Mouse (Mus musculus) intestine, postnatal 0 days (tissue): ENCODE results near the gene Olfr460. TPM values are rescaled to one million over a fixed set of nuclear protein-coding genes. Genes with fewer than 3 reads are reported as not detected.
"Not testable (repeated sequence)": the region's sequence is repeated elsewhere in the genome, so short reads cannot be mapped to it uniquely, and the experiment has no call there.

ENCODE experiments used
- ATAC-seq: fragments of 200-750 bp; cut with Nextera tagmentation; 2 replicates; pipeline ENCODE4 v1.8.0; 2017; ENCODE audit warnings: mild to moderate bottlenecking, moderate TSS enrichment, moderate library complexity
- H3K27ac ChIP-seq: fragments of 300-500 bp; sonication (generic); 2 replicates; pipeline ENCODE4 v1.5.1; 2014; ENCODE audit warnings: mild to moderate bottlenecking, low read depth, low read length, moderate library complexity
- H3K27me3 ChIP-seq: fragments of 300-500 bp; sonication (generic); replicated peaks from 2 replicates; pipeline ENCODE4 v1.6.1; 2014; ENCODE audit warnings: low read length, mixed read lengths; ENCODE audit not compliant: control insufficient read depth, insufficient read depth
- H3K36me3 ChIP-seq: fragments of 300-500 bp; sonication (generic); 2 replicates; pipeline ENCODE4 v1.6.1; 2014; ENCODE audit warnings: mild to moderate bottlenecking, moderate library complexity; ENCODE audit not compliant: control insufficient read depth, insufficient read depth
- H3K4me1 ChIP-seq: fragments of 300-500 bp; sonication (generic); replicated peaks from 2 replicates; pipeline ENCODE4 v1.6.1; 2014; ENCODE audit warnings: antibody characterized with exemption, low read length, mixed read lengths; ENCODE audit not compliant: control insufficient read depth, insufficient read depth
- H3K4me2 ChIP-seq: fragments of 300-500 bp; sonication (generic); replicated peaks from 2 replicates; pipeline ENCODE4 v1.6.1; 2014; ENCODE audit warnings: low read depth, mild to moderate bottlenecking, moderate library complexity
- H3K4me3 ChIP-seq: fragments of 300-500 bp; sonication (generic); 2 replicates; pipeline ENCODE4 v1.5.1; 2014; ENCODE audit warnings: low read depth, low read length
- H3K9ac ChIP-seq: fragments of 300-500 bp; sonication (generic); 2 replicates; pipeline ENCODE4 v1.6.1; 2014; ENCODE audit warnings: mild to moderate bottlenecking, low read depth, low read length
- H3K9me3 ChIP-seq: fragments of 300-500 bp; sonication (generic); 2 replicates; pipeline ENCODE4 v1.6.1; 2016; ENCODE audit warnings: mixed run types; ENCODE audit not compliant: control insufficient read depth
- CTCF ChIP-seq: sonication (generic); IDR thresholded peaks from 2 replicates; pipeline ENCODE4 v1.5.1; 2016; ENCODE audit warnings: low read depth, mild to moderate bottlenecking, control low read depth, antibody characterized with exemption, moderate library complexity
- WGBS: fragments of 180-500 bp; shearing (Covaris S2); extraction: QIAGEN DNeasy Blood & Tissue Kit; methylation state at CpG from one replicate; pipeline ENCODE4 v1.1.7; 2014; 5-methylcytosine and 5-hydroxymethylcytosine counted together
- polyA plus RNA-seq: library from polyadenylated mRNA; unstranded; fragments of >200 nt; fragmentation: Nextera tagmentation; extraction: Ambion mirVana; gene quantifications from 2 replicates; pipeline ENCODE4 v1.2.1, GENCODE M21; 2015

Gene Olfr460
- polyA plus RNA-seq, 1 experiment from 2014 or later, result not detected

- Histone ChIP-seq H3K4me2 (no peak overlapping the region), H3K36me3 (no peaks in the 10 kb centered on the region), H3K27ac (no peak overlapping the region), H3K9me3 (no peaks in the 10 kb centered on the region), H3K4me1 (no peaks in the 10 kb centered on the region), H3K27me3 (no peaks in the 10 kb centered on the region), H3K4me3 (no peak overlapping the region), H3K9ac (no peak overlapping the region)
- TF ChIP-seq CTCF, result no peak
- 87% methylated on average over 2 of the region's 2 CpGs for WGBS
- ATAC-seq, result no peak
Observed at GRCm38 (mm10) chr6:40588346-40588745, 19.1 kb downstream of the Olfr460 start.

GRCm38 (mm10) chr6:40594804-40595550 is 25.7 kb downstream of the Olfr460 start:
- 66% methylated on average over 3 of the region's 3 CpGs for WGBS
- H3K4me3 ChIP-seq, result no peak overlapping the region
- H3K4me1 ChIP-seq, result no peaks in the 10 kb centered on the region
- no peaks in the 10 kb centered on the region for H3K36me3 ChIP-seq
- TF ChIP-seq CTCF, result no peak
- ATAC-seq, result no peak
- no peaks in the 10 kb centered on the region for H3K27me3 ChIP-seq
- no peak overlapping the region for H3K4me2 ChIP-seq
- no peaks in the 10 kb centered on the region for H3K9me3 ChIP-seq
- H3K27ac ChIP-seq, result no peak overlapping the region
- no peak overlapping the region for H3K9ac ChIP-seq

- H3K27me3 ChIP-seq, H3K9ac ChIP-seq, H3K36me3 ChIP-seq, ATAC-seq, H3K4me2 ChIP-seq, H3K27ac ChIP-seq, H3K4me1 ChIP-seq, H3K4me3 ChIP-seq, H3K9me3 ChIP-seq: not testable (repeated sequence)
- WGBS, result 40% methylated on average over 4 of the region's 4 CpGs
Observed at GRCm38 (mm10) chr6:40598546-40598945, 29.3 kb downstream of the Olfr460 start.

GRCm38 (mm10) chr6:40607431-40607830 is 38.1 kb downstream of the Olfr460 start:
- Histone ChIP-seq H3K4me3 (no peak overlapping the region), H3K27ac (no peak overlapping the region), H3K9ac (no peak overlapping the region), H3K4me1 (no peaks in the 10 kb centered on the region), H3K27me3 (no peaks in the 10 kb centered on the region), H3K4me2 (no peak overlapping the region), H3K36me3 (no peaks in the 10 kb centered on the region), H3K9me3 (no peaks in the 10 kb centered on the region)
- TF ChIP-seq CTCF, result no peak
- ATAC-seq, result no peak

- Histone ChIP-seq H3K27ac (no peak overlapping the region), H3K4me1 (no peaks in the 10 kb centered on the region), H3K27me3 (no peaks in the 10 kb centered on the region), H3K36me3 (no peaks in the 10 kb centered on the region), H3K9me3 (no peaks in the 10 kb centered on the region), H3K4me3 (no peak overlapping the region), H3K4me2 (no peak overlapping the region), H3K9ac (no peak overlapping the region)
- WGBS, result 78% methylated on average over 8 of the region's 8 CpGs
- TF ChIP-seq CTCF, result no peak
- ATAC-seq, result no peak
Observed at GRCm38 (mm10) chr6:40610244-40610643, 41.0 kb downstream of the Olfr460 start.

GRCm38 (mm10) chr6:40613260-40613852 is 44.1 kb downstream of the Olfr460 start, which contains the start of gene Tas2r138:
Gene Tas2r138, minus strand, starts transcription at chr6:40613310.
- no peak within 1 kb of the TSS for H3K27ac ChIP-seq
- whole genome bisulfite sequencing, result 84% methylated on average over 4 of the region's 4 CpGs
- no peaks in the 10 kb centered on the region for H3K36me3 ChIP-seq
- H3K27me3 ChIP-seq, result no peaks in the 10 kb centered on the region
- no peaks in the 10 kb centered on the region for H3K4me1 ChIP-seq
- H3K9ac ChIP-seq, result no peak within 1 kb of the TSS
- no peak for TF ChIP-seq CTCF
- no peak within 1 kb of the TSS for H3K4me2 ChIP-seq
- ATAC-seq, result no peak
- no peaks in the 10 kb centered on the region for H3K9me3 ChIP-seq
- no peak within 1 kb of the TSS for H3K4me3 ChIP-seq
